Mouse (Mus musculus) kidney, adult 2 months (tissue): ENCODE measurements around the gene Cenpo. TPM values are rescaled to one million over a fixed set of nuclear protein-coding genes. Genes with fewer than 3 reads are reported as not detected.
"Not testable (repeated sequence)": the region's sequence is repeated elsewhere in the genome, so short reads cannot be mapped to it uniquely, and the experiment has no call there.

Source experiments
- DNase-seq: peaks from one replicate; pipeline ENCODE4 v3.0.0; 2021
- H3K27ac ChIP-seq: fragments of 200-500 bp; 2 replicates; pipeline ENCODE4 v1.5.1; 2012; ENCODE audit warnings: low read depth, low read length, control low read depth, inconsistent platforms; ENCODE audit not compliant: insufficient read depth
- H3K27me3 ChIP-seq: fragments of 200-500 bp; replicated peaks from 2 replicates; pipeline ENCODE4 v1.6.1; 2012; ENCODE audit warnings: mild to moderate bottlenecking, moderate library complexity, low read length, inconsistent platforms; ENCODE audit not compliant: control insufficient read depth, insufficient read depth
- H3K36me3 ChIP-seq: fragments of 200-500 bp; 2 replicates; pipeline ENCODE4 v1.6.1; 2012; ENCODE audit warnings: mild to moderate bottlenecking, moderate library complexity, low read length, inconsistent platforms; ENCODE audit not compliant: control insufficient read depth, insufficient read depth
- H3K4me1 ChIP-seq: fragments of 200-500 bp; 2 replicates; pipeline ENCODE4 v1.6.1; 2011; ENCODE audit warnings: low read length; ENCODE audit not compliant: control insufficient read depth, insufficient read depth
- H3K4me3 ChIP-seq: fragments of 200-500 bp; 2 replicates; pipeline ENCODE4 v1.5.1; 2011; ENCODE audit warnings: mild to moderate bottlenecking, low read depth, low read length, control low read depth; ENCODE audit not compliant: insufficient read depth
- CTCF ChIP-seq: fragments of 200-500 bp; conservative IDR thresholded peaks from 2 replicates; pipeline ENCODE4 v1.5.1; 2011; ENCODE audit warnings: low read depth, mild to moderate bottlenecking, control low read depth, low read length, moderate library complexity, mixed read lengths; ENCODE audit not compliant: insufficient read depth, insufficient read length
- POLR2A ChIP-seq: fragments of 200-500 bp; IDR thresholded peaks from one replicate; pipeline ENCODE4 v1.6.1; 2011; ENCODE audit warnings: low read depth, low read length, control low read depth
- WGBS: fragments of 180-500 bp; shearing (Covaris S2); methylation state at CpG from one replicate; pipeline ENCODE4 v1.1.7; 2018; 5-methylcytosine and 5-hydroxymethylcytosine counted together
- polyA plus RNA-seq: library from polyadenylated mRNA; depleted of rRNA; stranded (reverse); fragments of >200 nt; gene quantifications from 2 replicates; pipeline ENCODE4 v1.2.3, GENCODE M21; 2012

Gene Cenpo
- polyA plus RNA-seq, 1 experiment = 6.4 TPM

- DNase-seq = no peak
- WGBS = 87% methylated on average over 10 of the region's 10 CpGs
These were observed 11.6 kb upstream of the Cenpo start for GRCm38 (mm10) chr12:4245742-4246141.

GRCm38 (mm10) chr12:4243805-4244204 lies 9.7 kb upstream of the Cenpo start:
- TF ChIP-seq CTCF (no peak), POLR2A (no peak)
- WGBS = 70% methylated on average over 2 of the region's 2 CpGs

More at GRCm38 (mm10) chr12:4245742-4246141, 11.6 kb upstream of the Cenpo start:
- Histone ChIP-seq H3K36me3 (no peaks in the 10 kb centered on the region; the same call in 1 of the 2 replicates), H3K4me3 (no peak overlapping the region), H3K27me3 (no peaks in the 10 kb centered on the region), H3K4me1 (no peaks in the 10 kb centered on the region), H3K27ac (no peak overlapping the region)
- no peak for TF ChIP-seq CTCF
- TF ChIP-seq POLR2A = no peak

GRCm38 (mm10) chr12:4240281-4240680 lies 6.2 kb upstream of the Cenpo start:
- not testable (repeated sequence) for H3K4me1 ChIP-seq, H3K36me3 ChIP-seq, H3K27me3 ChIP-seq, H3K27ac ChIP-seq, H3K4me3 ChIP-seq, DNase-seq
- WGBS = 44% methylated on average over 8 of the region's 8 CpGs

More at GRCm38 (mm10) chr12:4243805-4244204, 9.7 kb upstream of the Cenpo start:
- H3K27ac ChIP-seq = no peak overlapping the region
- no peak overlapping the region for H3K4me3 ChIP-seq
- no peaks in the 10 kb centered on the region; the same call in 1 of the 2 replicates for H3K36me3 ChIP-seq
- DNase-seq = no peak
- H3K27me3 ChIP-seq = no peaks in the 10 kb centered on the region
- H3K4me1 ChIP-seq = no peaks in the 10 kb centered on the region

- Histone ChIP-seq H3K36me3 (no peaks in the 10 kb centered on the region), H3K4me3 (no peak overlapping the region), H3K27ac (no peak overlapping the region), H3K27me3 (no peaks in the 10 kb centered on the region), H3K4me1 (no peaks in the 10 kb centered on the region; the same call in 1 of the 2 replicates)
- no peak for DNase-seq
- WGBS = 96% methylated on average over 15 of the region's 15 CpGs
- TF ChIP-seq CTCF (no peak), POLR2A (no peak)
These were observed 3.4 kb upstream of the Cenpo start for GRCm38 (mm10) chr12:4237481-4237880.

- TF ChIP-seq POLR2A (no peak), CTCF (no peak)
- Histone ChIP-seq H3K36me3 (no peaks in the 10 kb centered on the region), H3K27me3 (no peaks in the 10 kb centered on the region), H3K4me3 (no peak overlapping the region), H3K4me1 (no peaks in the 10 kb centered on the region; the same call in 1 of the 2 replicates), H3K27ac (no peak overlapping the region)
- DNase-seq = no peak
- 23% methylated on average over 4 of the region's 4 CpGs for WGBS
These were observed 1.3 kb downstream of the Cenpo start for GRCm38 (mm10) chr12:4232777-4233176.

GRCm38 (mm10) chr12:4230156-4230555 lies 3.9 kb downstream of the Cenpo start:
- Histone ChIP-seq H3K4me1 (no peaks in the 10 kb centered on the region; the same call in 1 of the 2 replicates), H3K36me3 (no peaks in the 10 kb centered on the region; the same call in 1 of the 2 replicates), H3K27me3 (no peaks in the 10 kb centered on the region), H3K4me3 (no peak overlapping the region), H3K27ac (no peak overlapping the region)
- no peak for TF ChIP-seq CTCF
- no peak for TF ChIP-seq POLR2A
- no peak for DNase-seq
- WGBS = 89% methylated on average over 7 of the region's 7 CpGs

GRCm38 (mm10) chr12:4212908-4213307 lies 21.2 kb downstream of the Cenpo start:
- H3K27me3 ChIP-seq = no peaks in the 10 kb centered on the region
- H3K36me3 ChIP-seq = no peaks in the 10 kb centered on the region
- TF ChIP-seq POLR2A (no peak), CTCF (no peak)
- peak; percentile 22 for DNase-seq
- H3K27ac ChIP-seq = no peak overlapping the region
- H3K4me3 ChIP-seq = no peak overlapping the region
- no peaks in the 10 kb centered on the region for H3K4me1 ChIP-seq
- WGBS = 24% methylated on average over 8 of the region's 8 CpGs
